Mouse (Mus musculus) olfactory bulb, adult 2 months (tissue): ENCODE results near the gene Fbxl17. TPM values are rescaled to one million over a fixed set of nuclear protein-coding genes. Genes with fewer than 3 reads are reported as not detected.

Source experiments
- H3K27ac ChIP-seq: fragments of 200-500 bp; 2 replicates; pipeline ENCODE4 v1.5.1; 2012; ENCODE audit warnings: low read depth, low read length; ENCODE audit not compliant: insufficient read depth
- H3K4me1 ChIP-seq: fragments of 200-500 bp; 2 replicates; pipeline ENCODE4 v1.6.1; 2012; ENCODE audit warnings: low read length; ENCODE audit not compliant: control insufficient read depth, insufficient read depth
- H3K4me3 ChIP-seq: fragments of 200-500 bp; 2 replicates; pipeline ENCODE4 v1.5.1; 2012; ENCODE audit warnings: mild to moderate bottlenecking, low read depth, low read length, moderate library complexity; ENCODE audit not compliant: insufficient read depth
- CTCF ChIP-seq: fragments of 200-500 bp; IDR thresholded peaks from 2 replicates; pipeline ENCODE4 v1.5.1; 2012; ENCODE audit warnings: low read depth, mild to moderate bottlenecking, low read length, moderate library complexity; ENCODE audit not compliant: insufficient read depth
- POLR2A ChIP-seq: fragments of 200-500 bp; IDR thresholded peaks from 2 replicates; pipeline ENCODE4 v1.6.1; 2012; ENCODE audit warnings: mild to moderate bottlenecking, low read depth, low read length, moderate library complexity; ENCODE audit not compliant: insufficient read depth
- WGBS: fragments of 180-500 bp; shearing (Covaris S2); methylation state at CpG from one replicate; pipeline ENCODE4 v1.1.7; 2018; 5-methylcytosine and 5-hydroxymethylcytosine counted together
- polyA plus RNA-seq: library from polyadenylated mRNA; stranded (reverse); fragments of >200 nt; gene quantifications from 2 replicates; pipeline ENCODE4 v1.2.4, GENCODE M21; 2012; ENCODE audit warnings: low replicate concordance; ENCODE audit not compliant: missing spikeins, insufficient read depth, insufficient read length

The Fbxl17 gene
- polyA plus RNA-seq, 1 experiment: not detected

DNA sequence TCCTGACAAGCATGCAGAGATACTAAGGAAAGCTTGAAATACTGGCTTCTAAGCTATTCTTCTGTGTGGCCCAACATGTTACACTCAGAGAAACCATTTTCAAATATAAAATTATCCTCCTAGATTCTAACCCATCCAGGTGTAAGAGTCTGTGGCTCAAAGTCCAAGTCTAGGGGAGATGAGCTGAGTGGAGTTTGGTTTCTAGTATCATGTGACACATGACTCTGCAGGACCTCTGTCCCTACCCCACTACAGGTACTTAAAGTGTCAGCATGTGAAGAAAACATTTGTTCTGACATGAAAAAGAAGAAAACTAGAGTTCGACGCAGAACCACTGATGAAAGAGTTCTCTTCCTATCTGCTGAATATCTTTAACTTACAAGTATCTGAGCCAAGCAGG lies 89.7 kb downstream of the Fbxl17 start:
- Histone ChIP-seq H3K27ac (no peak overlapping the region), H3K4me1 (no peaks in the 10 kb centered on the region), H3K4me3 (no peak overlapping the region)
- TF ChIP-seq POLR2A: no peak
- no peak for TF ChIP-seq CTCF
- 93% methylated on average over 2 of the region's 2 CpGs for WGBS

DNA sequence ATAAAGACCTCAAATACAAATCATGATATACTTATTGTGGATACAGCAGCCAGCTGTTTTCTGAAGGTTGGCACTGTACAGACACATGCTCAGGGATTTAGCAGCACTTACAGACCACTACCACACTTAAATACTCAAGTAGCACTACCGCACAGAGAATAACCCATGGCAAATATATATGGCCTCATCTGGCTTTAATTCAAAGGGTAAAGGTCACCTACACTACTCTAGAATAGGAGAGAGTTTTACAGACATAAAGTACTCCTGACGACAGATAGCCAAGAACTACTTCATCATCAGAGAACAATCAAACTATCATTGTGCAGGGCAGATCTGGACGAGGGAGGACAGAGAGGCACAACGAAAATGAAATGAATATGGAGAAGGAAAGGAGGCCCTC lies 93.9 kb downstream of the Fbxl17 start:
- Histone ChIP-seq H3K27ac (no peak overlapping the region), H3K4me1 (peaks cover 5% of the 10 kb centered on the region; the same call in 1 of the 2 replicates)
- WGBS: 85% methylated on average over 4 of the region's 4 CpGs

DNA sequence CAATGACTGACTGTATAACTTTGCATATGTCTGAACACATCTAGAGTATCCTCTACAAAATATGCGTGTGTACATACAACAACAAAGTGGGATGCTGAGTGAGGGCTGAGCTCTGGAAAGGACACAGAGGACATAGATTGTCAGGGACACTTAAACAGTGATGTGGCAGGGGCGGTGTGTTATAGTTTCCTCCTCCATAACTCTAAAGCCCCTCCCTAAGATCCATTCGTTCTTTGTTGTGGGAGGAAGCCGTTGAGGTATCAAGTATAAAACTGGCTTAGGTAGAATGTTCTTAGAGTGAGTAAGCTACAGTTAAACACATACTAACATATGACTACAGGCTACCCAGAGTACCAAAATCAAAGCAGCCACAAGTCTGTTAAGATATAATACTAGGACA lies 94.3 kb downstream of the Fbxl17 start:
- H3K4me1 ChIP-seq: peaks cover 5% of the 10 kb centered on the region; the same call in 1 of the 2 replicates
- H3K4me3 ChIP-seq: no peak overlapping the region
- H3K27ac ChIP-seq: no peak overlapping the region
- WGBS: 79% methylated on average over 4 of the region's 4 CpGs
- TF ChIP-seq POLR2A (no peak), CTCF (no peak)

More for the DNA sequence above, 93.9 kb downstream of the Fbxl17 start:
- H3K4me3 ChIP-seq: no peak overlapping the region
- no peak for TF ChIP-seq POLR2A
- no peak for TF ChIP-seq CTCF

DNA sequence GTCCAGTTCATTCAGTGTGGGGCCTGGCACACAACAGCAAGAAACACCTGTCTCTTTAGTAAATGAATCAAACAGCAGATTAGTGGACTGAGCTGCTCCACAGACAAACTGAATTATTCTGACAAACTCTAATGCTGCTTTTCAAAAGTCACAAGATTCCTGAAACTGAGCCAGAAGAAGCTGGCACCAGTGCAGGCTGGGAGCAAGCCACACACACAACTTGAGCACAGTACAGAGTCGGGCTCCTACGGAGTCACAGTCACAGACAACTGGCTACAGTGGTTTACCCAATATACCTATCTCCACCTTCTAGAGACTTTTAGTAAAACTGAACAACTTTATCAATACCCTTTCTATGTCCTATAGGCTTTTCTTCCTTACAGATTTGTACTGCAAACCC lies 94.8 kb downstream of the Fbxl17 start:
- no peak overlapping the region for H3K4me3 ChIP-seq
- H3K27ac ChIP-seq: no peak overlapping the region
- WGBS: 33% methylated on average over 2 of the region's 2 CpGs
- TF ChIP-seq CTCF (no peak), POLR2A (no peak)
- H3K4me1 ChIP-seq: peaks cover 5% of the 10 kb centered on the region

DNA sequence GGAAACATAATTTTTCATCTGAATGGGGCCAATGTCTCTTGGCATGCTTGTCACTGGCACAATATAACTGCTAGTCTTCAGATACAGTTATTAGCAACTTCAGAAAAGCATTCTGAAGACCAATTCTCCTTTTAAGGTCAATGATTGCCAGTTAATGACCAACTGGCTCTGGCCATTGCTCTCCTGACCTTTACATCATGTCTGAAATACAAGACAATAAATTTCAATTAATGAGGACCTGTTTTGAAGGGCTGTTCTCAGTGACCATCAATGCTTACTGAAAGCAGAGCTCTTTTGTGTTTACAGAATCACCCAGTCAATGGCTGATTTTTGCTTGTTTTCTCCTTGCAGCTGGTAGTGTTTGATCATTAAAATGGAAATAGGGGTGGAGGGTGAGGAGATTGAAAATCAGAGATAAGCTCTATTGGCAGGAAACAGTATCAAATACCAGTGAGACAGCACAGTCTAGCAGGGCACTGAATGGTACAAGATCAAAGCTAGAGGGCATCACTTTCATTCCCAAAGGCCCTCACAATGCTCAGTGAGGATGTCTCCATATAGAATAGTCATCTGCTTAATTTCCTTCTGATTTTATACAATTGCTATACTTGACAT lies 95.9 kb downstream of the Fbxl17 start:
- Histone ChIP-seq H3K4me1 (peaks cover 5% of the 10 kb centered on the region), H3K4me3 (no peak overlapping the region), H3K27ac (no peak overlapping the region)
- TF ChIP-seq POLR2A: no peak
- TF ChIP-seq CTCF: no peak

DNA sequence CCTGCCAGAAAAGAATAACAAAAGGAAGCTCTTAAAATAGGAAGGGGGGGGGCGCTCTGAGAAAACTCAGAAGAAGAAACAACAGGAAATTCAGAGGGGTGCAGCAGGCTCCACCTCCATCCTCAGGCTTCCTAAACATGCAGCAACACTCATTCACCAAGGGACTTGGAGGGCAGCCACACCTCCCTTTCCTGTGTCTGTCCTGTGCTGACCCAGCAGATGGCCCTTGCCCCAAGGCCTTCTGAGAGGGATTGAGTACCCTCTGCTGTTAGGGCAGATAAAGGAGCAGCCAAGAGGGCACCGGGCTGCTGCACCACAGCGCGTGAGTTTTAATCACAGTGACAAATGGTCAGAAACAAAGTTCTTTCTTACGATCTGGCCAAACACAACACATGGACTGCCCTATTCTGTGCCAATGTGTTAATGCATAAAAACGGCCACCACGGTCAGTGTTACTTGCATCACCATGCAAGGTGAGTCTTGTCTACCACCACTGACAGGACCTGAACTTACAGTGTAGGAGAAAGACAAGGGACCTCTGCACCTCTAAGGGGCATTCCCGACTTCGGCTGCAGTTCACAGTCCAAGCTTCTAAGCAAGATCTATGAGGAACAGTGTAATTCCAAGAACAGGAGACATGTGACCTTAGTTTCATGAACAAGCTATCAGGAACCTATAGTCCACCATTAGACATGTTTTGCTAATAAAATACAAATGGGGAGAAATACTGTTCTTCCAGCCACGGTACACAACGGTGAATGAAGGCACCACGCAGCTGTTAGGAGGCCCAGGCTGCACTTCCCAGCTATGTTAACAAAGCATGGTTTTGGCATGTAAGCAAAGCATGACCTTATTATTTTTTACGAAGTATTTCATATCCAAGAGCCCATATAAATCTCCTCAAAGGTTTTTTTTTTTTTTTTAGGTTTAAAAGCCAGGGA lies 96.8 kb downstream of the Fbxl17 start:
- H3K4me1 ChIP-seq: peaks cover 5% of the 10 kb centered on the region
- TF ChIP-seq CTCF: no peak
- no peak for TF ChIP-seq POLR2A
- no peak overlapping the region for H3K27ac ChIP-seq
- H3K4me3 ChIP-seq: no peak overlapping the region
- 78% methylated on average over 13 of the region's 13 CpGs for WGBS

DNA sequence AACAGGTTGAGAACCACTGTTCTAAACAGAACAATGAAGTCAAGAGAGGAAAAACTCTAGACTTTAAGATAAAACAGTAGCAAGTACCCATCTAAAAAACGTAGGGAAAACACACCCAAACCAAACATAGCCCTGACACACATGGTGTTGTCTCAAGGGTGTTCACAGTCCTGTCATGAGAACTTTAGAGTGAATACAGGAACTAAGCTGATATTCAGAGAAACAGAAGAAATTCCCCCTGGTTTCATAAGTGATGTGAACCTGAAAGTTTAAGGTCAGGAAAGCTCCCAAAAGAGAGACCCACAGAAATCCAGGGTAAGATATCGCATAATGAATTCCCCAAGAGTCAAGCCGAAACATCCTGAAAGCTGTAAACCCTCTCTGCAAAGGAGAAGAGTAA lies 97.6 kb downstream of the Fbxl17 start:
- Histone ChIP-seq H3K4me3 (no peak overlapping the region), H3K4me1 (peaks cover 5% of the 10 kb centered on the region), H3K27ac (no peak overlapping the region)
- WGBS: 85% methylated on average over 3 of the region's 3 CpGs
- TF ChIP-seq POLR2A (no peak), CTCF (no peak)

DNA sequence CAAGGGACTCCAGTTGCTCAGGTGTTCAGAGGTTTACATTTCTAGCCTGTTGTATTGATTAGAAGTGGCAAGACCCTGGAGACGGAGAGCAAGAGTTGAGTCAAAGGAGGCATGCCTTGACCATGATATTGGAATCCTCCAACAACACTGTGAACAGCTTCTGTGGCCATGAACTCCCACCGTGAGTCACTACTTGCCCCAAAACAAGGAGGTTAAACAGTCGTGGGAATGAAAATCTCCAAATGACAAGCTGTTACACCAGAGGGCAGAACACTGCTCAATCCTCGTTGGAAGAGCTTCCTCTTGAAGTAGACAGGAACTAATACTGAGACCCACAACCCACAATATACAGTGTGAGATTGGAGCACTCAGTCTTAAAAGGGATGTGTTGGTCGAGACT lies 99.2 kb downstream of the Fbxl17 start:
- no peak overlapping the region for H3K27ac ChIP-seq
- peaks cover 5% of the 10 kb centered on the region for H3K4me1 ChIP-seq
- no peak overlapping the region for H3K4me3 ChIP-seq
- no peak for TF ChIP-seq POLR2A
- TF ChIP-seq CTCF: no peak
- 84% methylated on average over 5 of the region's 5 CpGs for WGBS

DNA sequence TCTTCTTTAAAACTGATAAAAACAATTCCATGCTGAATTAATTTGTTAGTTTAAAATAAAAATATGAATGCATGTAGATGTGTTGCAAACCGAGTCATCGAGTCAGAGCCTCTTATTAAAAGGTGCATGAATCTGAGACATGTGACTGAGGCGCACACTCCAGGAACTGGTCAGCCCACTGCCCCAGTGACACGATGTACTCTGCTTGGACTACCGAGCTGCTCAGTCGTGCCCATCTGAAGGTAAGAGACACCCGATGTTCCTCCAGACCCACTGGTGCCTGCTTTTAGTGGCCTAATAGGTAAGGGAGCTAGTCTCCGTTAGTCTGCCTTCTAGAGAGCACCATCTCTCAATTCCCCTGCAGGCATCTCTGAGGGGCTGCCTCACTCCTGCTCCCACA lies 100.0 kb downstream of the Fbxl17 start:
- Histone ChIP-seq H3K4me1 (peaks cover 5% of the 10 kb centered on the region), H3K27ac (no peak overlapping the region), H3K4me3 (no peak overlapping the region)
- TF ChIP-seq CTCF: no peak
- no peak for TF ChIP-seq POLR2A
- 95% methylated on average over 8 of the region's 8 CpGs for WGBS
